Mouse (Mus musculus): ENCODE measurements around the gene Zfp867.

The Zfp867 gene

DNA sequence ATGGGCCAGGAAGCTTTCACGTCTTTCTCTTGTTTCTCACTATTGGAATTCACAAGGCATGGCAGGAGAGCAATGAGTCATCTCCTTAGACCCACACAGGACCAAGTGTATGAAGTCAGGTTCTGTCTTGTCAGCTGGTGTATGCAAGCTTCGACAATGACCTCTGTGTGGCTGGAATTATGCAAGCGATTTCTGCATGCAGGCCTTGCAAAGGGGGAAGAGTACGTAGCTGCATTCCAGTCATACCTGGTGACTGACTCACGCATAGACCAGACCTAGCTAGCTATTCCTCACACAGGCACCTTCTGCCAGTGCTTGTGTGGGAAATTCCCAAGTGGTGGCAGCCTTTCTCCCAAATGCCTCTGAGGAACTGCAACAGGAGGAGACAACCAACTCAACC, 13.3 kb downstream of the Zfp867 start:
- DNase-seq (ENCODE audit: low read depth): no peak

DNA sequence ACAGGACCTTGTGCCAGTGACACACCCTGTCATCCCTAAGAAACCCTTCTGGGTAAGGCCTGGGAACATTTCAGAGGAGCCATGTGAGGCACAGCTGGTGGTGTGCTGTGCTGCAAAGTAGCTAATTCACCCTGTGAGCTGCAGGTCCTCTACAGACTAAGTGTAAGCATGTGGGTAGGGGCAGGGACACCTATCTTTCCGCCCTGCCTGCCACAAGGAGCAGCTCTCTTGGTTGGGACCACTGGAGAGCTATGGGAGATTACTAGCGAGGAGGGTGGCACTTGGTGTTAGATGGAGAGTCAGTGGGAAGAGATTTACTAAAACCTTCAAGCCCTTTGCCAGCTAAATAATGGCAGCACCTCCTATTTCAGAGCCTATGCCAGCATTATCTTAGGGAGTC, 15.4 kb downstream of the Zfp867 start:
- no peak for DNase-seq (ENCODE audit: low read depth)

DNA sequence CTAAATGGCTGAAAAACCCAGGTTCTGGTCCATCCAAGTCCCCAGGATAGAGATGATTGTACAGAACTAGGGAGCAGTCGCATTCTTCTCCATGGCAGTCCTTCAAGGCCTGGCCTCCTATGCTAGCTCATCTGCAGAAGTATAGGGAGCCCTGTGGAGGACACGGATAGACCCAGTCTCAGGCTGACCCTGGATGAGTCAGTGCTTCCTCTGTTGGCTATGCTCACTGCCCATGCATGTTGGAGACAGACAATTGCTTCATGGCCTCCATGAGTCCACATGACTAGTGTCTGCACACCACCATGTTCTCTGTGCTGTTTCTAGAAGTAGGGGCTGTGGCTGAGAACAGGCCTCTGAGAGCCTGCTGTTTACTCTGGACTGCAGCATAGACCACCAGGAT, 15.9 kb downstream of the Zfp867 start:
- no peak for DNase-seq (ENCODE audit: low read depth)

DNA sequence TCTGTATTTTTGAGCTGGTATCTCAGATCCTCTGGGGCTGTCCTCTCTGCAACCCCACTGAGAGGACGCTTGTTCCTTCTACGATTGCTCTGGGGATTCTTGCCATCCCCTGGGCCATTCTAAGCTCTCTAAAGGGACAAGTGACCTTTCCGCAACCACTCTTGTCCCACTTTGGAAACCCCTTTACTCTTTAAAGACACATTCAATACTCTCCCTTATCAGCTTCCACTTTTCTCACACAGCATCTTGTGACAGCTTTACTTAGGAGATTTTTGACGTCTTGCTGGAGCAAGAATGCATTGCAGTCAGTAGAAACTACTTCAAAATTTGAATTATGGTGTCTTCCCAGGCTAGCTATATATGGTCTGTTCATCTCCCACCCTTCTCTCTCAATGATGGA, 21.2 kb downstream of the Zfp867 start, which contains the start of gene Snap47:
Gene Snap47 (minus strand): TSS at position 101 of the 400 bp plus-strand sequence.
- no peak for DNase-seq (ENCODE audit: low read depth)

DNA sequence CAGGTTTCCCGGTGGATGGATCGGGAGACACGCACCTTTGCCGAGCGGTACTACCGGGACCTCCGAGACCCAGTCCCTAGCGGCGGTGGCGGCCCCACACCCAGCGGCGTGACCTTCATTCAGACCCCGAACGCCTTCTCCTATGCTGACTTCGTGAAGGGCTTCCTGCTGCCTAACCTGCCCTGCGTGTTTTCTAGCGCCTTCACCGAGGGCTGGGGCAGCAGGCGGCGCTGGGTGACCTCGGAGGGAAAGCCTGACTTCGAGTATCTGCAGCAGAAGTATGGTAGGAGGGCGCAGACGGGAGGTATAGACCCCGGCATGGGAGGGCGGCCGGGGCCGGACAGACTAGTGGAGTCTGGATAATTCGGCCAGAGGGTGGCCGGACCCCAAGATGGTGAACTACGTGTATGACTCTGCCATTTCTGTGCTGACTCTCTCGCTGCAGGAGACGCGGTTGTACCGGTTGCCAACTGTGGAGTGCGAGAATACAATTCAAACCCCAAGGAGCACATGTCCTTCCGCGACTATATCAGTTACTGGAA, 22.0 kb downstream of the Zfp867 start:
- no peak for DNase-seq (ENCODE audit: low read depth)

DNA sequence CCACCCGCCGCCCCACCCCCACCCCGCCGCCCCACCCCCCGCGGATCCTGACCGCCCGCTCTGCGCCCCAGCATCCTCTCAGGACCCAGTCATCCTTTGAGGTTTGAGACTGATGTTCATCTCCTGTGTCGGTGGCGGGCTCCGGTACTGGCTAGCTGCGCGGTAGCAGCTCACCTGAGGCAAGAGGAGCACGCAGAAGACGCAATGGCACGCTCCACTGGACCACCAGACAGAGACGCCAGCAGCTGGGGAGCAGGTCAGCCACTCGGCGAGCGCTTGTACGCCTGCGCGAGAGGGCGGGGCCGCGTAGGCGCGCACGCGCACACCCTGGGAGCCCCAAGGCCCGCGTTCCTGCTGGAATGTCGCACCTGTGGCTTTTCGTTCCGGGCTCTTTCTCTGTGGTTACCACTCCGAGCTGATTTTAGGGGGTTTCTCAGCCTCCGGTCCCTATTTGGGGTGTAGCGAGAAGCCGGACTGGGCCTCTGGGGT, 22.5 kb downstream of the Zfp867 start, which contains the start of gene Jmjd4:
Gene Jmjd4 (plus strand): TSS at position 305 of the 489 bp plus-strand sequence.
- peak; percentile 68 for DNase-seq (ENCODE audit: low read depth)

DNA sequence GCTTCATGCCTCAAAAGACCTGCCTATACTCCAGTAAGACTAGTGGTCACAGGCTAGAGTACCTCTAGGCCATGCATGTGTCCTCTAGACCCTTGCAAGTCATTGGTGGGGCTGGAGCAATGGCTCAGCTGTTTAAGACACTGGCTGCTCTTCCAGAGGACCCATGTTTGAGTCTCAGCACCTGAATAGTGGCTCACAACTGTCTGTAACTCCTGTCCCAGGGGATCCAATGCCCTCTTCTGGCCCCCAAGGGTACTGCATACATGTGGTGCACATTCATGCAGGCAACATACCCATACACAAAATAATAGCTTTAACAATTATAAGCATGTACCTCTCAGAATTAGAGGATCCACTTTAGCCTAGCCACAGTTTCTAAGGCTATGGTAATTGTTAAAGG, 29.2 kb downstream of the Zfp867 start:
- DNase-seq (ENCODE audit: low read depth): no peak

DNA sequence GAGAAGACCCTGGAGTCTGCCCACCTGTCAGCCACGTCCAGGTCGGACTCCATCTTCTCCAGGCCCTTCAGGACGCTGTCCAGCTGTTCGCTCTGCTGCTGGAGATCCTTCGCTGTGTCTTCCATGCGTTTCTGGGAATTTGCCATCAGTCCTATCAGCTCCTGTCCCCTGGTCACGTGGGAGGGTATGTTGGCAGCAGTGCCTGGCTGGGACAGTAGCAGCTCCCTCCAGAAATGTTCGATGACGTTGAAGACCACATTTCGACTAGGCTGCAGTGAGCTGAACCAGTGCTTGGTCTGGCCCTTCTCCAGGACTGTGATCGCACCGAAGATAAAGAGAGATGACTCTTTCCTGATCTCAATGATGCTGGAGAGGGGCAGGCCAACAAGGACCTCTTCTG, 34.3 kb downstream of the Zfp867 start:
- DNase-seq (ENCODE audit: low read depth): no peak

DNA sequence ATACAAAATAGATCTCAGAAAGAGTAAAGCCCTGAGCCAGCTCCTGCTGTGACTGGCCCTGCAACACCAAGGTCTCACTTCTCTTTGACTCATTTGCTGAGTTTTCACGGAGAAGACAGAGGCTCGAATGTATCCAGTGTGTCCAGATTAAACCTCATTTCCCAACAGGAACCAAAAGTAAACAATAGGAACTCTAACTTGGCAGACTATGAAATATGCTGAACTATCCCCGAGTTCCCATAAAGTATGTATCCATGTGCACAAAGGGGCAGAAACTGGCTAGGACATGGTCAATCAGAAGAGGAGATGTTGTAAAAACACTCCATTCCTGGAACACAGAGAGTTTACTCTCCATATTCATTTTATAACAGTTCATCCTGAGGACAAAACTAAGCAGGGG, 40.0 kb downstream of the Zfp867 start:
- no peak for DNase-seq (ENCODE audit: low read depth)

DNA sequence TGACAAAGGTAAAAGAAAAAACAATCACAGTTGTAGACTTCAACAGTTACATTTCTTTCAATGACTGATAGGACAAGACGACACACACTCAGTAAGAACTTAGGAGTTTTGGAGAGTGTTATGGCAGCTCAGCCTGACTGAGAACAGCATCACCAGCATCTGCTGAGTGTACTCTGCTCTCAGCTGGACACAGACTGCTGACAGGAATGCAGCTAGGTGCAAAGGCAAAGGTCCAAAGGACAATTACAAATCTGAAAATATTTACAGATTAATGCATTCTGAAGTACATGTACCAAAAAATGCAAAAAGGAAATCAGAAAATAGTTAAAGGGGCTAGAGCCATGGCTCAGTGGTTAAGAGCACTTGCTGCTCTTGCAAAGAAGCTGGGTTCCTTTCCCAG, 42.3 kb downstream of the Zfp867 start:
- no peak for DNase-seq (ENCODE audit: low read depth)

DNA sequence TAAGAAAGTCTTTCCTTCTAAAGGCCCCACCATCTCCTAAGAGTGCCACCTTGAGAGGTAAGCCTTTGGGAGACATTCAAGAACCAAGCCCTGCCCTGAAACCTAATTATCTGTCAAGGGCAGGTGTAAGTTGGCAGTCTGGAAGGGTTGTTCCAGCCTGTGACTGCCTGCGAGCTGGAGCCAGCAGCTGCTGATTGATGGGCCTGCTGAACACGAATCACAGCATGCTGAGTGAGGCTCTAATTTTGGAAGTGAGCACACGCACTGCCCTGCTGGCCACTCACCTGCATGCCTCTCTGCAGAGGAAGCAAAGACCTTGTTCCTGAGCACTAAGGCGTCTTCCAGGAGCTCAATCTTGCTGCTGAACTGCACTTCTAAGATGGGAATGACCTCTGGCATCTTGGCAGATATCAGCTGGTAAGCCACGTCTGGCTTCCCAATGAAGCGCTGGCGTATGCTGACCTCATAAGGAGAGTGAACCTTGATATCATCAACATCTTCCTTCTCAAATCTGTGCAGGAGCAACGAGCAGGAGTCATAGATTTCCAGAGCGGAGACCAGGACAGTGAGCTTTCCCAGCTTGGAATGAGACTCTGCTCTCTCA, 44.1 kb downstream of the Zfp867 start:
- DNase-seq (ENCODE audit: low read depth): no peak

DNA sequence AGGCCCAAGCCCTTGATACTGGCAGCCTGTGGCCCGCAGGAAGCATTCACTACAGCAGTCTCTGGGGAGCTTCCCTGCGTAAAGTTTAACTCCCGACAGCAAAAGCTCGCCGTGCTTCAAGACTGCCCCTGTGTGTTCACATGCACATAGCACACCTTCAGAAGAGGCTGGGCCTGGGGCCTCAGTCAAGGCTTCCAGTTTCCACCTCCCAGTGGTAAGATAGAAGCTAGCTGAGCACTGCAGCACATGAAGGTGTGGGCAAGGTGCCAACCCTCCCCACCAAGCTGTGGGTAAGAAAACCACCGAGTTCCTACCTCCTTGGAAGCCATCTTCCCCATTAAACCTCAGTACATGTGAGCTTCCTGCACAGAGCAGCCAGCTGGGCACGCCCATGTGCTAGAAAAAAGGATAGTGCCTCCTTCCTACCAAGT, 46.6 kb downstream of the Zfp867 start:
- DNase-seq (ENCODE audit: low read depth): no peak

DNA sequence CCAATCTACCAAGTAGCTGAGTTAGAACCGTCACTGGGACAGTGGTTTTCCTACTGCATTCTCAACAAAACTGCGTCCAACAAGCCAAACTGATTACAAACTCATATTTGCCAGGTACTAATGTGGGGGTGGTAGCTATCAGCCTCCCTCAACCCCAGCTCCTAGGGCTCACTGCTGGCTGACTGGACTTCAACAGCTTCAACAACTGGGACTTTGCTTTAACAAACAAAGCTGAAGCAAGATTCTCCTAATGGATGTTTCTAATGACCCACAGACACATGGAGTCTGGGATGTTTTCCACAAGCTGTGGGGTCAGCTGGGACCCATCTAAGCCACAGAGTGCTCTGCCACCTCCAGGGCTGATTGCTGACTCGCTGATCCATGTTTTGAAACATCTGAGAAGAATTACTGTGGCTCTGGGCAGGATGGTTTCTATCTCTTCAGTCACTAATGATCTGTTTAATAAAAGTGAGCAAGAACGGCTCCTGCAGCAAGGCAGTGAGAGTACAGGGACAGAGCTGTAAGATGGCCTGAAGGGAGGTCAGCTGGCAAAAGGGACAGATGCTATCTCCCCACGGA, 49.2 kb downstream of the Zfp867 start:
- DNase-seq (ENCODE audit: low read depth): no peak

DNA sequence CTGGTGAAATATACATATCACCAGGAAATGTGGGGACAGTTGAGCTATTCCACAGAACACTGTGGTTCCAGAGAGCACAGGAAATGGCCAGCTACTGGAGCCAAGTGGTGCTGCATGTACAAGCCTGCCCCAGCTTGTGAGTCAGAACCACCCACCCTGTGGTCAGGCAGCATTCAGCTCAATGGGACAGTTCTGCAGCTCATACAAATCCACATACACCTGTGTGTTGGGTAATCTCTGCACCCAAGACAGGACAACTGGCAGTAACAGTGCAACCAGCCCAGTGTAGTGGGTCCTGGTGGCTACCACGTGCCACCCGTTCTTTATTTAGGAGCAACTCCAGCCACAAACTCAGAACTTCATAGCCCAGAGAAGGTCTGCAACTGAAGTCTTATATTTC, 50.3 kb downstream of the Zfp867 start:
- no peak for DNase-seq (ENCODE audit: low read depth)

DNA sequence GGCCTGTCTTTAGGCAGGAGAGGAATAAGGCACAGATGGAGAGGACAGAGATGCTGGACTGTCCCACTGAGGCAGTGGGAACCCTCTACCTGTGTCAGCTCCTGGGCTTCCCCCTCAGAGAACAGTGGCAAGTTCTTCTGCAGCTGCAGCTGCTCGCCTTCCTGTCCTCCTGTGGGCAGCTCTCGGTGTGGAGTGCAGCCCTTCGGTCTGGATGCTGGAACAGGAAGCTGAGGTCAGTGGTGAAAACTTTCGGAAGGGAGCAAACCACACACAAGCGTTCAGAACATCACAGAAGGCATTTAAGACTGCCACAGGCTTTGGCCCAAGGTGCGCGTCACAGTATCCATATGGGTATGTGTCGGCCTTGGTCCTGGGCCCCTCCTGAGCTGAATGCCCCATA, 50.8 kb downstream of the Zfp867 start:
- no peak for DNase-seq (ENCODE audit: low read depth)

DNA sequence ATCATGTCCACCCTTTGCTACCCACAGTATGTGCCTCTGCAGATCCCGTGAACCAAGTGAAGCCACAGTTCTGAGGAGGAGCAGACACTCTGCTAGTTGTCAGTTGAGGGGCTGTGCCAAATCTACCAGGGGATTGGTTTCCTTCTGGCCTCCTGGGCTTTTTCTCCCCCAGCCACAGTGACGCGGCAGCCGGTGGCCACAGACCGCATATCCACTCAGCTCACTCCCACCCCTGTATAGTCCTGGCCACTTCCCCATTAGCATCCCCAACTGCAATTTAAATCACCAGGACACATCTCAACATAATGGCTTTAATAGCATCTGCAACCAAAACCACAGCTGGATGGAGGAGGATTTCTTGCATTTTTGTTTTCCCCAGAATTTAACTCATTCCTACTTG, 53.6 kb downstream of the Zfp867 start:
- no peak for DNase-seq (ENCODE audit: low read depth)

DNA sequence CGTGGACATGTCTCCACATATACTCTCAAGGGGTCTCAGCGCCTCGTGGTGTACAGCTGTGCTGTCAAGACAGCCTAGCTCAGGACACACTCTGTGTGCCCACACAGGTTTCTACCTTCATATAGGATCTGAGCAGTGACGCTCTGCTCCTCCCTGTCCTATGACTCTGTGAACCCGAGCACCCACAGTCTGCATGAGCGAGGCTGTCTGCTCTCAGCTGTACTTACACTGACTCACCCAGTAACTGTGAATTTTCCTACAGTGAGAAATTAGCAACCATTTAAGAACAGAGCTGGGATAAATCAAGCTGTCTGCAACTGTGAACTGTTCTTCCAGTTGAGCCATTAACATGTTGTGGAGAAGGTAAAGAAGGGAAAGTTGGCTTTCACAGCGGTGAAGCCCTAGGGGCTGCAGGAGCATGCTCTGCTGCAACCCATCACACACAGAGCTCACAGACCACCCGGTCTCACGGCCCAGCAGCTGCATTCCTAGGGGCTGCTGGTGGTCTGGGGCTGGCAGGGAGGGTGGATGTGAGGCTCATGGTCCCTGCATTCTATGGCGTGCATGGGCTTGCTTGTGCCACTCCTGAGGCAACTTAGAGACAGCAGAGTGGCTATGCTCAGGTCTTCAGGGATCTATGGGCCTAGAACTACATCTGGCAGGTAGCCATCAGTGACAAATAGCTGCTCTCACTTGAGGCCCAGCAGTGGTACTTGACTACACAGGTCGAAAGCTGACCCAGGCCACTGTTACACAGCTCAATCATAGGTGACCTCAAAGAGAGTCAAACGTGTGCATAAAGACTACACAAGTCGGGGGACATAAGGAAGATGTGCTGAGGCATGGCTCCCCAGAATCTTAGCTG, 59.0 kb downstream of the Zfp867 start:
- DNase-seq (ENCODE audit: low read depth): no peak

DNA sequence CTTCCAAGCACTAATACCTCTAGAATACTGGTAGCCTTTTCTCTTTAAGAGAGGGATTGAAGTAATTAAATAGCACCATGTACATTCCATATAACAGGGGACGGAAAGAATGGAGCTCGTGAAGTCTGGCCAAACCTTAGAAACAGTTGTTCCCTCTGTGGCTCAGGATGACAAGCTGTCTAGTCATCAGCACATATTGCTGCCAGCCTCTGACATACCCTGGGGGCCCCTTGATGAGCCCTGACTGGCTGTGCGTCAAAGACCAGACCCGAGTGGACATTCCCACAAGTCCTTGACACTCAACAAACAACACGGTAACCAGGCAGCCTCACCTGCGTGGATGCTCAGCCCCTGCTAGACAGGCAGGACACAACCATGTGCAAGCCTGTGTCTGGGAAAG, 60.2 kb downstream of the Zfp867 start:
- no peak for DNase-seq (ENCODE audit: low read depth)
